Mouse (Mus musculus): Measurements from ENCODE around the gene Dpp6. TPM values are rescaled to one million over a fixed set of nuclear protein-coding genes. Genes with fewer than 3 reads are reported as not detected.

Dpp6 gene
- polyA plus RNA-seq, 1 experiment from 2014 or later: 2.4 TPM

DNA sequence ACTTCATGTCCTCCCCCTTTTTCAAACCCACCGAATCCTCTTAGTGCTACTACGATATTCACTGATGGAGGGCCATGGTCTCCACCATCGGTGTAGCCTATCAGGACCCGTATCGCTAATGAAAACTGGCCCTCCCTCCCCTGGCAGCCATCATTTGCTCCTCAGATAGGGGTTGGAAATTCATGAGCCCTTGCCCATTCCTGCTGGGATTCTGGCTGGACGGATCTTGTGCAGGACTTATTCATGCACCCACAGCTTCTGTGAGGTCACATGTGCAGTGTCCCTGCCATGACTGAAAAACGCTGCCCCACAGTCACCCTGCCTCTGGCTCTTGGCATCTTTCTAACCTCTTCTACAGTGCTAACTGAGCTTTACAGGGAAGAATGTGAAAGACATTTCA lies 475.2 kb downstream of the Dpp6 start:
- no peaks in the 10 kb centered on the region for H3K27me3 ChIP-seq (ENCODE audit: control insufficient read depth, insufficient read depth, low read length)
- H3K4me1 ChIP-seq (ENCODE audit: control insufficient read depth, insufficient read depth, low read length): no peaks in the 10 kb centered on the region
- H3K9me3 ChIP-seq (replicated peaks; ENCODE audit: control insufficient read depth, low read length): no peaks in the 10 kb centered on the region
- ATAC-seq (ENCODE audit: insufficient read depth, low FRiP score): no peak
- no peak overlapping the region for H3K4me3 ChIP-seq (replicated peaks; ENCODE audit: low read length)
- no peak overlapping the region for H3K4me2 ChIP-seq (ENCODE audit: low read depth, low read length)
- no peak overlapping the region for H3K27ac ChIP-seq (ENCODE audit: low read length)
- H3K9ac ChIP-seq (ENCODE audit: low read length): no peak overlapping the region
- WGBS: 93% methylated on average over 7 of the region's 7 CpGs
- H3K36me3 ChIP-seq (ENCODE audit: control insufficient read depth, insufficient read depth, low read length): no peaks in the 10 kb centered on the region

DNA sequence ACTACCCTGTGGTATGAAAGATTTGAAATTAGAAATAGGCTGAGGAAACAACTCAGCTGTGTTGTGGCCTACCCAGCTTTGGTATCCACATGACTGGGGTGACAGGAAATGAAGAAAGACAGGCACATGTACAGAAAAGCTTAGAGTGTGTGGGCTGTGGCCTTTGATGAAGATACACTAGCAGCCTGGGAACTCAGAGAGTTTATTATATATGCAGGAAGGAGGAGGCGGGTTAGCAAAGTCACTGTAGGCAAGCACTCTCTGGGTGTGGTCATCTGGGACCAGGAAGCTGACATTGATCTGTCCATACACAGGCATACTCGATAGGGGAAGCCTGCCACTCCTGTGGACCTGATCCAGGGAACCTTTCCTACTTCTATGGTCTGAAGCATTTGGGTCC lies 487.1 kb downstream of the Dpp6 start:
- WGBS: 60% methylated on average over 2 of the region's 2 CpGs

DNA sequence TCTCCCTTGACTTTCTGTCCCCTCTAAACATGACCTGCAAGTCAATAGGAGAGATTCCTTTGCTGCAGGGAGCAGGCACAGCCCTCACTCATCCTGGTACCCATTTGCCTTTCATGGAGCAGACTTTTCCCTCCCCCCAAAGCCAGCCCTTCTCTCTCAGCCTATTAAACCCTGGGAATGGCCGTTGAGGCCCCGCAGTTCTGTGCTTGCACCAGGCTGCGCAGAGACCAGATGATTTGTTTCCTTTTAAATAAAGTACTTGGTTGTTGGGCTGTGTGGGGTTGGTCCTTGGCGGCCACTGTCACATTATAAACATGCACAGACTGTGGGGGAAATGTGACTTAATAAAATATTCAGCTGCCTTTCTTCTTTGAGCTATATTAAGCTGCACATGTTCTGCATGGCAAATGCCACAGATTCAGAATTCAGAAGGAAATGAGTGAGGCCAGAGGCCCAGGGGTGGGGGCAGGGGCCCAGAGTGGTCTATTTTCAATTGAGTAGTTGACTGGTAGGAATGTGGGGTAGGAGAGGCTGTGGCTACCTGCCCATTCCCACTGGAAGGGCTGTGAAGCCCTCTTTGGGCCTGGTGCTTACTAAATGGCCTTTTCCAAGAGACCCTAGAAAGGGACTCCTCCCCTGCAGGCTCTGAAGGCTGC lies 489.6 kb downstream of the Dpp6 start:
- Histone ChIP-seq H3K4me3 (replicated peaks; ENCODE audit: low read length) (no peak overlapping the region), H3K36me3 (ENCODE audit: control insufficient read depth, insufficient read depth, low read length) (no peaks in the 10 kb centered on the region), H3K27me3 (ENCODE audit: control insufficient read depth, insufficient read depth, low read length) (no peaks in the 10 kb centered on the region), H3K9me3 (replicated peaks; ENCODE audit: control insufficient read depth, low read length) (no peaks in the 10 kb centered on the region), H3K9ac (ENCODE audit: low read length) (no peak overlapping the region), H3K4me2 (ENCODE audit: low read depth, low read length) (no peak overlapping the region), H3K4me1 (ENCODE audit: control insufficient read depth, insufficient read depth, low read length) (no peaks in the 10 kb centered on the region), H3K27ac (ENCODE audit: low read length) (no peak overlapping the region)
- no peak for ATAC-seq (ENCODE audit: insufficient read depth, low FRiP score)
- WGBS: 43% methylated on average over 4 of the region's 4 CpGs

More for the DNA sequence above, 487.1 kb downstream of the Dpp6 start:
- H3K9ac ChIP-seq (ENCODE audit: low read length): no peak overlapping the region
- no peak for ATAC-seq (ENCODE audit: insufficient read depth, low FRiP score)
- no peaks in the 10 kb centered on the region for H3K27me3 ChIP-seq (ENCODE audit: control insufficient read depth, insufficient read depth, low read length)
- no peak overlapping the region for H3K27ac ChIP-seq (ENCODE audit: low read length)
- H3K9me3 ChIP-seq (replicated peaks; ENCODE audit: control insufficient read depth, low read length): no peaks in the 10 kb centered on the region
- H3K4me2 ChIP-seq (ENCODE audit: low read depth, low read length): no peak overlapping the region
- H3K4me3 ChIP-seq (replicated peaks; ENCODE audit: low read length): no peak overlapping the region
- no peaks in the 10 kb centered on the region for H3K4me1 ChIP-seq (ENCODE audit: control insufficient read depth, insufficient read depth, low read length)
- no peaks in the 10 kb centered on the region for H3K36me3 ChIP-seq (ENCODE audit: control insufficient read depth, insufficient read depth, low read length)

DNA sequence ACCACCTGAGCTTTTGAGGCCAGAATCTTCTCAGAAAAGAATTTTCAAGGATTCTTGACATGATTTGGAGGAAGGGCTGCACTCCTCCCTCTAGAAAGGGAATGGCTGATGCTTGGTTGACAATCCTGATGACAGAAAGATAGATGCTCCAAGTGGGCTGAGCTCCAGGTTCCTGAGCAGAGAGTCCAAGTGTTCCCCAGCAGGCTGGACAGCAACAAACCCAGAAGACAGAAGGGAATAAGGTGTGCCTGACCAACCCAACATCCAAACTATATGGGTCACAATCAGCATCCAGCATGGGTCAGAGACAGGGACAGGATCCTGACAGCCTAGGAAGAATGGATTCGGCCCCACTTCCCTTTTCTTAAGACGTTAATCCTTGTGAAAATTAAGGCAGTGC lies 493.2 kb downstream of the Dpp6 start:
- Histone ChIP-seq H3K4me1 (ENCODE audit: control insufficient read depth, insufficient read depth, low read length) (no peaks in the 10 kb centered on the region), H3K4me2 (ENCODE audit: low read depth, low read length) (no peak overlapping the region), H3K36me3 (ENCODE audit: control insufficient read depth, insufficient read depth, low read length) (no peaks in the 10 kb centered on the region), H3K27me3 (ENCODE audit: control insufficient read depth, insufficient read depth, low read length) (no peaks in the 10 kb centered on the region), H3K4me3 (replicated peaks; ENCODE audit: low read length) (no peak overlapping the region), H3K27ac (ENCODE audit: low read length) (no peak overlapping the region), H3K9ac (ENCODE audit: low read length) (no peak overlapping the region), H3K9me3 (replicated peaks; ENCODE audit: control insufficient read depth, low read length) (no peaks in the 10 kb centered on the region)
- no peak for ATAC-seq (ENCODE audit: insufficient read depth, low FRiP score)
- WGBS: 63% methylated on average over 2 of the region's 2 CpGs

DNA sequence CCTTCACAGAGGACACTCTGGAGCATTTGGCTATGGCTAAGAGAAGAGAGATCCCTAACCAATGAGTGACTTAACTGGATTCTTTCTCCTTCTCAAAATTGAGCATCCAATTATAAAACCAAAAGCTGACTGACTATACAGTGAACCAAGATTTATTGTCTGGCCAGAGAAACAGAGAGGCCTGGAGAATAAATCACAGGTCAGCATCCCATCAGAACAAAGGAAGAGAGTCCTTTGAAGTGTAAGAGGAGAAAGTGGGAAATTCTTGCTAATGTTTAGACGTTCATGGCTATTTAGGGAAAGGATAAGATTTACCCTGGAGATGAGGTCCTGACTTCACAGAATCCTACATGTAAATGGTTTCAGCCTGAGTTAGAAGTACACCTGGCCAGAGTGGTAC lies 499.7 kb downstream of the Dpp6 start:
- no peak overlapping the region for H3K4me3 ChIP-seq (replicated peaks; ENCODE audit: low read length)
- no peak overlapping the region for H3K27ac ChIP-seq (ENCODE audit: low read length)

DNA sequence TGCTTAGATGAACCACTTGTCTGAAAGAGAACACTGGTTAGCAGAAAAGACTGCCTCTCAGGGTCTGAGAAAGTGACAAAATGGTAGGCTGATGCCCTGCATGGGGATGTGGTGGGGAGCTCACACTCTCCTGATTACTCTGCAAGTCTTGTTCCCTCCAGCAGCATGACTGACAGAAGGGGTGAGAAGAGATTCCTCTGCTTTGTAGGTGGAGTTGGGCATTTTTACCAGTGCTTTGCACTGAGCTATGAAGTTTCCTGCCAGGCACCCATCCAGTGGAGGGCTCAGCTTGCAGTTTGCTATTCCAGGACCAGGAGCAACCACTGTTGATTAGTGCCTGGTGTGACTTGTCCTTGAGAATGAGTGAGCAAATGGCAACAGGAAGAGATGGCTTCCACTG lies 500.3 kb downstream of the Dpp6 start:
- no peaks in the 10 kb centered on the region for H3K36me3 ChIP-seq (ENCODE audit: control insufficient read depth, insufficient read depth, low read length)
- H3K9me3 ChIP-seq (replicated peaks; ENCODE audit: control insufficient read depth, low read length): no peaks in the 10 kb centered on the region
- no peak overlapping the region for H3K4me2 ChIP-seq (ENCODE audit: low read depth, low read length)
- H3K9ac ChIP-seq (ENCODE audit: low read length): no peak overlapping the region
- no peaks in the 10 kb centered on the region for H3K4me1 ChIP-seq (ENCODE audit: control insufficient read depth, insufficient read depth, low read length)
- H3K4me3 ChIP-seq (replicated peaks; ENCODE audit: low read length): no peak overlapping the region
- H3K27me3 ChIP-seq (ENCODE audit: control insufficient read depth, insufficient read depth, low read length): no peaks in the 10 kb centered on the region
- ATAC-seq (ENCODE audit: insufficient read depth, low FRiP score): no peak
- no peak overlapping the region for H3K27ac ChIP-seq (ENCODE audit: low read length)

More for the DNA sequence above, 499.7 kb downstream of the Dpp6 start:
- Histone ChIP-seq H3K9me3 (replicated peaks; ENCODE audit: control insufficient read depth, low read length) (no peaks in the 10 kb centered on the region), H3K27me3 (ENCODE audit: control insufficient read depth, insufficient read depth, low read length) (no peaks in the 10 kb centered on the region), H3K4me1 (ENCODE audit: control insufficient read depth, insufficient read depth, low read length) (no peaks in the 10 kb centered on the region), H3K36me3 (ENCODE audit: control insufficient read depth, insufficient read depth, low read length) (no peaks in the 10 kb centered on the region), H3K9ac (ENCODE audit: low read length) (no peak overlapping the region), H3K4me2 (ENCODE audit: low read depth, low read length) (no peak overlapping the region)
- WGBS: 15% methylated on average over 1 of the region's 1 CpGs
- ATAC-seq (ENCODE audit: insufficient read depth, low FRiP score): no peak

DNA sequence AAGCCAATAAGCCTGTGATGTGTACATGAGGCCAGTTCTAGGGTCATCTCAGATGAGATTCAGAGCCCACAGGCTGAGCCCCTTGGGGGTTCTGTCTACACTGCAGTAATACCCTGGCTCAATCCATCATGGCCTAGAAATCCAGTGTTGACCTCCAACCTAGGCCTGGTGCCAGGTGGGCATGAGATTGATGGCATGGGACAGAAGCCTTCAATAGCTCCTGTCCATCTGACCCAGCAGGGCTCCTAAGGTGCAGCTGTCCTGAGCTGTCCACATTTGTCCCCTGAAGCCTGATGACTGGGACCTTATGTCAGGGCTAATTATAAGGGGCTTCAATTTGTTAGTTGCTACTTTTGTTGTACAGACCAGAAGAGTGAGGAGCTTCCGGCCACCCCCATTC lies 500.8 kb downstream of the Dpp6 start:
- H3K36me3 ChIP-seq (ENCODE audit: control insufficient read depth, insufficient read depth, low read length): no peaks in the 10 kb centered on the region
- WGBS: 81% methylated on average over 1 of the region's 1 CpGs
- H3K9ac ChIP-seq (ENCODE audit: low read length): no peak overlapping the region
- H3K27me3 ChIP-seq (ENCODE audit: control insufficient read depth, insufficient read depth, low read length): no peaks in the 10 kb centered on the region
- no peak overlapping the region for H3K4me3 ChIP-seq (replicated peaks; ENCODE audit: low read length)
- H3K9me3 ChIP-seq (replicated peaks; ENCODE audit: control insufficient read depth, low read length): no peaks in the 10 kb centered on the region
- H3K27ac ChIP-seq (ENCODE audit: low read length): no peak overlapping the region
- ATAC-seq (ENCODE audit: insufficient read depth, low FRiP score): no peak
- no peaks in the 10 kb centered on the region for H3K4me1 ChIP-seq (ENCODE audit: control insufficient read depth, insufficient read depth, low read length)
- H3K4me2 ChIP-seq (ENCODE audit: low read depth, low read length): no peak overlapping the region

DNA sequence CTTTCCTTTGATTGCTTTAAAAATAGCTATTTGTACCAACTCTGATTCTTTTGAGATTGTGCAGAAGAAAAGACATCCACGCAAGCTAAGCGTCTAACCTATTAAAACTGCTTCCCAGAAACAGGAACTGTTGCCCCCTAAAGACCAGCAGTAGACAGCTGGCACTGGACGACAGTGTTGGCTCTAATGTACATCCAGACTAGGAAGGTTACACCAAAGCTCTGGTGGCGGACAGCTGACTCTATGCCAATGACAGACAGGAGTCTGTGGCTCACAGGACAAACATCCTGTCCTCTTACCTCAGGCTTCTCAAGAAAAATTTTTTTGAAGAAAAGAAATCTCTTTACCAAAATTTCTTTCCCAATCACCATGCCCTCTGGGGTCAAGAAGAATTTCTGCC lies 502.7 kb downstream of the Dpp6 start:
- ATAC-seq (ENCODE audit: insufficient read depth, low FRiP score): no peak
- Histone ChIP-seq H3K27me3 (ENCODE audit: control insufficient read depth, insufficient read depth, low read length) (no peaks in the 10 kb centered on the region), H3K9ac (ENCODE audit: low read length) (no peak overlapping the region), H3K36me3 (ENCODE audit: control insufficient read depth, insufficient read depth, low read length) (no peaks in the 10 kb centered on the region), H3K4me2 (ENCODE audit: low read depth, low read length) (no peak overlapping the region), H3K9me3 (replicated peaks; ENCODE audit: control insufficient read depth, low read length) (no peaks in the 10 kb centered on the region), H3K27ac (ENCODE audit: low read length) (no peak overlapping the region), H3K4me3 (replicated peaks; ENCODE audit: low read length) (no peak overlapping the region), H3K4me1 (ENCODE audit: control insufficient read depth, insufficient read depth, low read length) (no peaks in the 10 kb centered on the region)
- 81% methylated on average over 4 of the region's 4 CpGs for WGBS

DNA sequence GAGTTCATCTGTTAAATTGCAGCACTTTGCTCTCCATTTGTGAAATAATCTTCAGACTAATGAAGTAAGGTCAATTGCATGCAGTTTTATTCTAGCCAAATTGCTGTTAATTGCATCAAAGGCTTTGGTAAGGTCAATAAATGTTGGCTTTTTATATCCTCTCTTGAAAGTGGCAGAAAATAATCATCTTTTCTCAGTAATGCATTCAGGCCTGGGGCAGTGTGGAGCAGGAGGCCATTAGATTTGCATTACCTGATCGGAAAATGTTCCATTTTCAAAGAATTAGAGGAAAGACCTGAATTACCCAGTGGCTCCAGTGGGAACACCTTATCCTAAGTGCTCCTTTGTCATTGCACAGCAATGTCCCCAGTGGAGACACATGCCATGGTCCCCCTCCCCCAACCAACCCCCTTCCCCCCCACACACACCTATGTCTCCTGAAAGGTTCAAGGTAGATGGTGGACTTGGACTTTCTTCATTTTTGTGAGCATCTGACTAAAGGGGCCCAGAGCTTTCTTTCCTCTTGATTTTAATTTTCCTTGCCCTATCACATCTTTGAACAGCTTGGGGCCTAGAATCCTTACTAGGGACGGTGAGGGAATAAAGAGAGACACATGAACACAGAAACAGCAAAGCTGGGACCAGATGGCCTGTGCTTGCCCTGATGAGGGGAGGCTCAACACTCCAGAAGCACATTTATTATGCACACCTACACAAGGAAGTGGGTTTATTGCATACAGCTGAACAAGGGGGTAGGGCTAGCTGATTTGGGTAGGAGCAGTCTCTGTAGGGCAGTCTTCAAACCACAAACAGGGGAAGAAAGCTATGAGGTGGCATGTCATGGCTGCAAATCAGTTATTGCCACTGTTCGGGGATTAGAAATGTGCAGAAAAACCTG lies 506.1 kb downstream of the Dpp6 start:
- no peak overlapping the region for H3K9ac ChIP-seq (ENCODE audit: low read length)
- no peaks in the 10 kb centered on the region for H3K4me1 ChIP-seq (ENCODE audit: control insufficient read depth, insufficient read depth, low read length)
- H3K4me2 ChIP-seq (ENCODE audit: low read depth, low read length): no peak overlapping the region
- no peaks in the 10 kb centered on the region for H3K27me3 ChIP-seq (ENCODE audit: control insufficient read depth, insufficient read depth, low read length)
- 89% methylated on average over 3 of the region's 3 CpGs for WGBS
- no peak for ATAC-seq (ENCODE audit: insufficient read depth, low FRiP score)
- no peak overlapping the region for H3K4me3 ChIP-seq (replicated peaks; ENCODE audit: low read length)
- H3K36me3 ChIP-seq (ENCODE audit: control insufficient read depth, insufficient read depth, low read length): no peaks in the 10 kb centered on the region
- H3K27ac ChIP-seq (ENCODE audit: low read length): no peak overlapping the region
- no peaks in the 10 kb centered on the region for H3K9me3 ChIP-seq (replicated peaks; ENCODE audit: control insufficient read depth, low read length)
